Mouse (Mus musculus): Measurements from ENCODE around the gene Rpl10-ps3. TPM values are rescaled to one million over a fixed set of nuclear protein-coding genes. Genes with fewer than 3 reads are reported as not detected.

Gene Rpl10-ps3
- total RNA-seq, 2 experiments from 2014 or later = 301 to 364 TPM

- intact Hi-C loops (cut with DNase I) = no loop called here
- no peak for DNase-seq (ENCODE audit: low spot score in 2 of 2)
Observed at GRCm38 (mm10) chr9:50317299-50317698, 27.5 kb downstream of the Rpl10-ps3 start.

- intact Hi-C loops (cut with DNase I) = no loop called here
- no peak for DNase-seq (ENCODE audit: low spot score in 2 of 2)
Observed at GRCm38 (mm10) chr9:50315650-50316049, 29.1 kb downstream of the Rpl10-ps3 start.

GRCm38 (mm10) chr9:50311036-50311545 lies 33.7 kb downstream of the Rpl10-ps3 start:
- no peak for DNase-seq (ENCODE audit: low spot score in 2 of 2)
- intact Hi-C loops (cut with DNase I) = no loop called here

- intact Hi-C loops (cut with DNase I) = no loop called here
- peak; percentile 60 for DNase-seq (ENCODE audit: low spot score in 2 of 2)
Observed at GRCm38 (mm10) chr9:50305666-50306402, 38.9 kb downstream of the Rpl10-ps3 start.

GRCm38 (mm10) chr9:50305046-50305445 lies 39.7 kb downstream of the Rpl10-ps3 start:
- intact Hi-C loops (cut with DNase I) = no loop called here
- no peak for DNase-seq (ENCODE audit: low spot score in 2 of 2)

GRCm38 (mm10) chr9:50304004-50304403 lies 40.8 kb downstream of the Rpl10-ps3 start:
- DNase-seq (ENCODE audit: low spot score in 2 of 2) = no peak
- intact Hi-C loops (cut with DNase I) = no loop called here

GRCm38 (mm10) chr9:50301722-50302121 lies 43.0 kb downstream of the Rpl10-ps3 start:
- intact Hi-C loops (cut with DNase I) = no loop called here
- DNase-seq (ENCODE audit: low spot score in 2 of 2) = peak; percentile 72 to 89

- intact Hi-C loops (cut with DNase I) = no loop called here
- no peak for DNase-seq (ENCODE audit: low spot score in 2 of 2)
Observed at GRCm38 (mm10) chr9:50298389-50298788, 46.4 kb downstream of the Rpl10-ps3 start.

Other genes with a start within 250 kb of the Rpl10-ps3 start
- under 1 TPM in 1 of 2 experiments, not detected in 1; 0.21 TPM for gene Plet1, start 149.6 kb upstream of the Rpl10-ps3 start, total RNA-seq (2021)
- 10 to 100 TPM; 27.6 to 29.8 TPM for gene Pts, start 183.8 kb upstream of the Rpl10-ps3 start, total RNA-seq (2021)
- 10 to 100 TPM; 27.1 to 29.8 TPM for gene Il18, start 209.9 kb upstream of the Rpl10-ps3 start, total RNA-seq (2021)
- gene Bco2, start 210.2 kb upstream of the Rpl10-ps3 start, total RNA-seq (2021) = 1 to 10 TPM; 3.4 to 3.8 TPM
- gene Tex12, start 216.4 kb upstream of the Rpl10-ps3 start, total RNA-seq (2021) = not detected